Mouse (Mus musculus) spleen, postnatal 14 days (tissue): ENCODE measurements around the gene Cep135.

Experiments
- DNase-seq, 2 experiments: peaks; one replicate each; pipeline ENCODE4 v3.0.0; 2021 to 2022; ENCODE audit warnings: low spot score in 2 of 2

Cep135 gene

DNA sequence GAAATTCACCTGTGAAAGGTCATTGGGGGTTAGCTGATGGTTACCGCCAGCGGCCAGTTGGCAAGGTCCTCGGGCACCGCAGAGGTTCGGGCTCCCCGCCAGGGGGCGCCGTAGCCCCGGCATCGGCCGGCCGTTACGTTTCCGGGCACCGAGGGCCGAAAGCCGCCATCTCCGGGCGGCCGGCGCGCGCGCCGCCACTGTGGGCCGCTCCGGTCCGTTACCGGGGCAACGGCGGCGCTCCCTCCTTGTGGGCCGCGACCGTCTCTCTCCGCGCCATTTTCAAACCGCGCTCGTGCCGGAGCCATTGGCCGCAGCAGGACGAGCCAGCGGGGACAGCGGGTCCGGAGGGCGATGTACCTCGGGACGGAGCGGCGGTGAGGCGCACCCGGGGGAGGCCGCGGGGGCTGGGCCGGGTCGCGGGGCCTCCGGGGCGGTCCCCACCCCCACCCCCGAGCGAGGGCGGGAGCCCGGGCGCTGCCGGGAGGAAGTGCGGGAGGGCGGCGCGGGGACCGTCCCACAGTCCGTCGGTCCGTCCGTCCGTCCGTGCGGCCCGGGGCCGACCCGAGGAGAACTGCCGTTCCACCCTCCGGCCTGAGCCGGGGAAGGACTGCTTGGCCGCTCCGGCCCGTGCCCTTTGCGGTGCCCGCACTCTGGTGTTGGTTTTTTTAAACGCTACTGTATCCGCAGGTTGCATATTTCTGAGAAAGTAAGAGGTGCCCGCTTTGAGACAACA lies at the start of gene Cep135:
Gene Cep135 (plus strand): TSS at position 148 of the 733 bp plus-strand sequence.
- DNase-seq = peak; percentile 84 to 91

GRCm38 (mm10) chr5:76540181-76540580 lies 48.3 kb upstream of the Cep135 start:
- DNase-seq = no peak

GRCm38 (mm10) chr5:76540842-76541241 lies 47.7 kb upstream of the Cep135 start:
- no peak for DNase-seq

GRCm38 (mm10) chr5:76543200-76543599 lies 45.3 kb upstream of the Cep135 start:
- no peak for DNase-seq

- no peak for DNase-seq
These were observed 38.1 kb upstream of the Cep135 start for GRCm38 (mm10) chr5:76550426-76550825.

GRCm38 (mm10) chr5:76565321-76565720 lies 23.2 kb upstream of the Cep135 start:
- peak; percentile 42 to 72 for DNase-seq

DNA sequence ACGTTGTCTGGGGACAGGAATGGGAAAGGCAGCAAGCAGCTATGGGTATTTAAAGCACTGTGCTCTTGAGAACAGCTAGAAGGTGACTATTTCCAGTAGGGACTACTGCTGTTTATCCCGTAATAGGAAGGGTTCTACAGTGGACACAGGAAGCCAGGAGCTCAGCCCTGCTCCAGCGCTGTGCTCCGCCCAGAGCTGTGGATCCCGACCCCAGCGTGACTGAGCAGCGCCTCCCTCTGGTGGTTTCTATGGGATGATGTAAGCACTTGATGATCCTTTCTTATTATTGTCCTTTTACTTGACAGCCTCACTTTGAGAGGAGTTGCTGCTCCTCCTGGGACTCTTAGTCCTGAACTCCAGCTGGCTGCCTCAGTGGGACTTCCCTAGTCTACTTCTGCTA lies 14.2 kb upstream of the Cep135 start:
- DNase-seq = no peak

- DNase-seq = no peak
These were observed 11.5 kb upstream of the Cep135 start for GRCm38 (mm10) chr5:76577026-76577425.

GRCm38 (mm10) chr5:76585378-76585777 lies 3.1 kb upstream of the Cep135 start:
- DNase-seq = no peak

GRCm38 (mm10) chr5:76589311-76589710 lies 813 bp downstream of the Cep135 start:
- no peak for DNase-seq

GRCm38 (mm10) chr5:76590009-76590408 lies 1.5 kb downstream of the Cep135 start:
- no peak for DNase-seq

- DNase-seq = no peak
These were observed 3.4 kb downstream of the Cep135 start for GRCm38 (mm10) chr5:76591885-76592284.

- no peak for DNase-seq
These were observed 21.3 kb downstream of the Cep135 start for GRCm38 (mm10) chr5:76609702-76610370.

DNA sequence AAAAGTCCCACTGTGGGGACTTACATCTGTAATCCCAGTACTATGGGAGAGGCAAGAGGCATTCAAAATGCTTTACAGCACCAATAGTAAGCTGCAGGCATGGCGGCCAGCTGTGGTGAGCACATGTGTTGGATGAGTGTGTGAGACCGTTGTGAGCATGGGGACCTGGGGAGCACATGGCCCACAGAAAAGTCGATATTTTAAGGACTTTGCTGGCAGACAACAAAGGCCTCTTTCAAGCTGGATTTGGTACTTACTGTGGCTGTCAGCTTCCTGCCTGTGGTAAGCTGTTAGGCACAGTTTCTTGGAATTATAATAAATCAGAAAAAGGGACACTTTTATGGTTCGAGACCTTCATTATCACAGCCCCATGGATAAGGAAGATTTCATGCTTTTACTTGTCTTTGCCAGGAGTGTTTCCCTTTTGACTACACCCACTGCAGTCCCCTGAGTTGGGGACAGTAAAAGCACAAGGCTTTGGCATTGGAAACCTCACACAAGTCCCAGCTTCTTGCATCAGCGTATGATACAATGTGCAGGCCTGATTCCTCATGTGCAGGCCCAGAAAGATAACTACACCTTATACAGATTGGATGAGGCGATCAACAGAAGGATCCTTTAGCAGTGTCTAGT lies 24.5 kb downstream of the Cep135 start:
- DNase-seq = no peak

- DNase-seq = no peak
These were observed 26.8 kb downstream of the Cep135 start for GRCm38 (mm10) chr5:76615276-76615675.

DNA sequence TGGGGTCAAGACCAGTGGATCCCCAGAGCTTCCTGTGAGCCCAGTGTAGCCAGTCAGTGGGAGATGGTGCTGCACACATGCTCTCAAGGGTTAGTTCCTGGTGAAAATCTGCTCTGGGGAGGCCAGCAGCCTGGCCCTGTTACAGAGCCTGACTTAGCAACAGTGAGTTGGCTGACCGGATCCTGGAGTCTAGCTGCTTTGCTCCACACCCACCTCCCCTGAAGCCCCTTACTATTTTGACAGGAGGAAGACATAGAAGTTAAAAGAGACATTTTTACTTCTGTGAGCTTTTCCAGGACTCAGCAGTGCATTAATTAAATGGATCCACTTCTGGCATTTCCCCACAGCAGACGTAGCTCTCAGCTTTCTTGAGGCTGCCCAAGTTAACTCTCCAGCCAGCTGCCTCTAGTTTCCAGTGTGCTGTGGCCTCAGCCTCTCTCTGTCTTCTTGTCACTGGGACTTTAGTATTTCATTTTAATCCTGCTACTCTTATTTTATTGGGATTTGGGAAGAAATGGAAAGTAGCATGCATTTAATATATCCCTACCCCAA lies 27.8 kb downstream of the Cep135 start:
- no peak for DNase-seq

GRCm38 (mm10) chr5:76618750-76619149 lies 30.3 kb downstream of the Cep135 start:
- no peak for DNase-seq

DNA sequence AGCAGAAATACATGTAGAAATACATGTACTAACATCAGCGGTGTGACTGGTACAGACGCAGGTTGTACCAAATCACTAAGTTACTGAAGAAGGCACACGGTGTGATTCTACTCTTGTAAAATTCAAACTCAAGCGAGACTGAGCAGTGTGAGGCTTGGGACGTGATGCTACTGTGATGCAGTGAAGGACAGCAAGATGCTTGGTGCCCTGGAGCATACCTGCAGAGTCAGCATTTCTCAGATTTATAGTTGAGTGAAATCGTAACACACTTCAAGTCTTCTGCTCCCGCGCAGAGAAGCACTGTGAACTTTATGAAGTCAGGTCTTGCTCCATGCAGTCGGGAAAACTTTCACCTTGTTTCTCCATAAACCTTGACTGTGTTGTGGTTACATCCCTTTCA lies 35.3 kb downstream of the Cep135 start:
- no peak for DNase-seq

- no peak for DNase-seq
These were observed 39.3 kb downstream of the Cep135 start for GRCm38 (mm10) chr5:76627770-76628169.

DNA sequence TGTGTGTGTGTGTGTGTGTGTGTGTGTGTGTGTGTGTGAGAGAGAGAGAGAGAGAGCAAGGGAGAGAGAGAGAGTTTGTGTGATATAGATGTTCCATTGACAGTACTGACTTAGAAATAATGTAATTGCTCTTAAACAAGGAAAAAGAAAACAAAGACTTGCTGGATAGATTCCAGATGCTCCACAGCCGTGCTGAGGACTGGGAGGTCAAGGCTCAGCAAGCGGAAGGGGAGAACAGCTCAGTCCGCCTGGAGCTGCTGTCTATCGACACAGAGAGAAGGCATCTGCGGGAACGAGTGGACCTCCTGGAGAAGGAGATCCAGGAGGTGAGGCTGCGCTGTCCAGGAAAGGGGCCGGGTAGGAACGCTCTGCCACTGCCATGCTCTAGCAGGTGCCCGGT lies 45.5 kb downstream of the Cep135 start:
- DNase-seq = no peak

DNA sequence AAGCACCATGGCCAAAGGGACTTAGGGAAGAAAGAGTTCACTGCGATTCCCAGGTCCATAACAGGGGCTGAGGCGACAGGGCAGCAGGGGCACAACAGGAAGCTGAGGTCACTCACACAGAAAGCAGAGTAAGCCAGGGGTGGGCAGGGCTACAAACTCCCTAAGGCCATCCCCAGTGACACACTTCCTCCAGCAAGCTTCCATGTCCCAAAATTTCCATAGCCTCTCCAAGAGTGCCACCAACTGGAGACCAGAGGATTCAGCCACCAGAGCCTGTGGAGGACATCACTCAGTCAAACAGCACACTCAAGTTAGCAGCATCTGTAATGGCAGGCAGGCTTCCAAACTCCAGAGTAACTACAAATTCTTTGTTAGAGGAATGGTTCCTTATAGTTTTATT lies 47.1 kb downstream of the Cep135 start:
- DNase-seq = no peak

- DNase-seq = no peak
These were observed 53.6 kb downstream of the Cep135 start for GRCm38 (mm10) chr5:76642076-76642475.

GRCm38 (mm10) chr5:76644234-76644633 lies 55.7 kb downstream of the Cep135 start:
- no peak for DNase-seq
